Mouse (Mus musculus) cerebellum, adult (tissue): Measurements from ENCODE around the gene Bckdha.

Experiments used
- ATAC-seq: cut with Nextera tagmentation; 2 replicates; pipeline ENCODE4 v1.9.2; 2017; ENCODE audit warnings: mild to moderate bottlenecking, moderate library complexity, mixed read lengths; ENCODE audit not compliant: insufficient number of reproducible peaks, low FRiP score, low TSS enrichment

Bckdha gene

GRCm38 (mm10) chr7:25617376-25618160 lies 41.2 kb downstream of the Bckdha start:
- ATAC-seq: no peak

- ATAC-seq: no peak
Observed at GRCm38 (mm10) chr7:25615706-25616011, 43.1 kb downstream of the Bckdha start, which contains the start of gene Erich4. Gene Erich4 (minus strand): TSS chr7:25615892.

DNA sequence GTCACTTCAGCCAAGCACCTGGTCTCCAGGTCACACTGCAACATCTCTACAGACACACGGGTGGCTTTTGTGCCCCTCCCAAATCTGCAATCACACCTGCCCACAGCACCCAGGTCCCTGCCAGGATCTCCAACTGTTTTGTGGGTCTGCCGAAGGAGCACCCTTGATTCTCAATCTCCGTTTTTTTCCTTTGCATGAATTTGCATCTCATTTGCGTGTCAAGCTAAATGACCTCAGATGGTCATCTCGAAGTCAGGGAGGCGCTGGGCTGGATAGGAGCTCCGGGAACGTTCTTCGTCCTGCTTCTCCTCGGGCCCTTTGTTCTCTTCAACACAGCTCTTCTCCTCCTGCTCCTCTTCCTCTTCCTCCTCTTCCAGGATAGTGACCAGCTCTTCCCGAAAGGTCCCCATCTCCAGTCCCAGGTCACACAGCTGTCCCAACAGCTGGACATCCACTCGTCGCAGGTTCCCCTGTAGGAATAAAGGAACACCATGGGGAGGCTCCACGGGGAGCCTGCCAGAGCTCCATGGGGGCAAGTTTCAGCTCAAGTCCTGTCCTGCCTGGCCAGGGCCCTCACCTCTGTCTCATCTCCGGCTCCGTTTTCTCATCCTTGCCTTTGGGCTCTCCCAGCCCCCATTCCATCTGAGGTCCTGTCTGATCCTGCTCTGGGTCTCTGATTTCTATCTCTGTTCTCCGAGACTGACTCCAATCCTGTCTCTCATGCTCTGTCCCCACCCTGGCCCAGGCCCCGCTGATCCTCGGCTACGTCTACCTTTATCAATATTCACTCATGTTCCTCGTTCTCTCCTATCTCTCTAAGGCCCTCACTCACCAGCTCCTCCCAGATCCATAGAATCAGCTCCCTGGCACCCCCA lies 43.7 kb downstream of the Bckdha start:
- ATAC-seq: no peak

GRCm38 (mm10) chr7:25614086-25614485 lies 44.7 kb downstream of the Bckdha start:
- ATAC-seq: no peak

DNA sequence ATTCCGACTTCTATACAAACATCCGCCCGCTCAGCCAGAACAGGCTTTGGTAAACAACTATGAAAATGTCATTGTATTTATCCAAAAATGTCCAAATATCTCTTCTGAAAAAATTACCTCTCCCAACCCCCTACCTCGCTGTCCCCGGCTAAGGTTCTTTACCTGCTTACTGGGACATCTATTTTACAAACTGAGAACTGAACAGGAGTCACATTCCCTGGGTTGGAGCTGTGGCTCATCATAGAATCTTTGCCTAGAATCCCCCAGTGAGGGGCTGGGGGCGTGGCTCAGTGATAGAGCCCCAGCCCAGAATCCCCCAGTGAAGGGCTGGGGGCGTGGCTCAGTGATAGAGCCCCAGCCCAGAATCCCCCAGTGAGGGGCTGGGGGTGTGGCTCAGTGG lies 47.3 kb downstream of the Bckdha start:
- ATAC-seq: no peak

DNA sequence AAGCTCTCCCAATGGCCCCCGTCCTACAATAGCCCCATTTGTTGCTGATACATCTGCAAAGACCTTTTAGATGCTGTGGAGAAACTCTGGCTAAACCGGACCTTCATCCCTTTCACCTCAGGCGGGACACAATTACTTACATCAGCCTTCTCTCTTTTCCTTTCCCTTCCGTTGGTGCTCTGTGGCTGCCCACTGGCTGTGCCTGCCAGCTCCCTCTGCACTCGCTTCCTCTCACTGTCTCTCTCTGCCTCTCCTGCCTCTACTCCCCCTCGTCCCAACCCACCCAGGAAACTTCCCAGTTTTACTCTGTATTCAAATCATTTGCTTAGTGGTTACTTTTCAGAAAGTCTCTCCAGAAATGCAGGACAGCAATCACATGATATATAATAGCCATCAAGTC lies 48.7 kb downstream of the Bckdha start:
- ATAC-seq: no peak

DNA sequence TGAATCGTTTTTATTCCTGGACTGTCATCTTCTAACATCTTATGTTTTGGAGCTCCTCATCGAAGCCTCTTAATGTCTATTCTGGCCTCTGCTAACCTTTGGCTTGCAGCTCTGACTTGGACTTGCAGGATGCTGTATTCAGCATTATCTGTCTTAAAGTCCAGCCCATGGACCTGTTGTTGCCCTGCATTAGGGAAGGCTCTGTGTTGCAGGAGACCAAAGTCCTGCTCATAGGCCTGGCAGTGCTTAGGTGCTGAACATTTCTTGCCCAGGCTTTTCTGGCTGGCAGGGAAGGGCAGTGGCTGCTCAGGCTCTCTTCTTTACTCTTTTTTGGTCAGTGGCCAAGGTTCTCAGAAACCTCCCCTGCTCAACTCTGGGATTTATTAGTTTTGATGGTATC lies 51.6 kb downstream of the Bckdha start:
- ATAC-seq: no peak

DNA sequence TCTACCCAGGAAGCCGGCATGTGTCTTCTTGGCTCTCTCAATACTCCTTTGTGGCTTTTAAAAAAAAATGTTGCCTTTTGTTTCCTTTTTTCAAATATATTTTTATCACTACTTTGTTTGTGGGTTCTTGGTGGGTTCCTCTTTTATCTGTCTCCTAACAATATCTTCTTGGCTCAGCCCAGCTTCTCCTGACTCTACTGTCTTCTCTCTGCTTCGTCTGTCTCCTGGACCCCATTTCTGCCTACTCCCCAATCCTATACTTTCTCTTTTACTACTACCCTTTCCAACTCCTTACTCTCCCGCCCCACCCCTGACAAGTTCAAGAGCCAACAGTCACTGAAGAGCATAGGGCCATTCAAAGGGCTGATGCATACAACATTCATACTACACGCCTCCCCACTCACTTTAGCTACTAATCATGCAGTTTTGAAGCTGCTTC lies 52.1 kb downstream of the Bckdha start:
- ATAC-seq: no peak

GRCm38 (mm10) chr7:25601346-25601745 lies 57.4 kb downstream of the Bckdha start:
- ATAC-seq: no peak

DNA sequence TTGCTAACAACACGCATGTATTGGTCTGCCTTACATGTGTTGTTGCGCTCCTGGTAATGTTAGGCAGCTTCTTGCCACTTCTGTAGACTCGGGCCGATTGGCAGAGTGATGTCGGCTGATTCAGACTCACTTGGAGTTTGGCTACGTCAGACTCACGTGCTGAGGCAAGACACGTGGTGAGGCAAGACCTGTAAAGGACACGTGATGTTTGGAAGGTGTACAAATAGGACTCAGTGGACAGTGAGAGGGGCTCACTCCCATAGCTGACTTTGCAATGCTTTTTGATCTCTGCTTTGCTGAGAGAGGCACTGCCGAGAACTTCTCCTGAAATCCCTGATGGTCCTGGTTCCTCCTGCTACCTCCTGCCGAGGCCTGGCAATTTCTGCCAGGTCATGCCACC lies 58.1 kb downstream of the Bckdha start:
- ATAC-seq: no peak

- ATAC-seq: no peak; the same call in 1 of the 2 replicates
Observed at GRCm38 (mm10) chr7:25599663-25600062, 59.1 kb downstream of the Bckdha start.

DNA sequence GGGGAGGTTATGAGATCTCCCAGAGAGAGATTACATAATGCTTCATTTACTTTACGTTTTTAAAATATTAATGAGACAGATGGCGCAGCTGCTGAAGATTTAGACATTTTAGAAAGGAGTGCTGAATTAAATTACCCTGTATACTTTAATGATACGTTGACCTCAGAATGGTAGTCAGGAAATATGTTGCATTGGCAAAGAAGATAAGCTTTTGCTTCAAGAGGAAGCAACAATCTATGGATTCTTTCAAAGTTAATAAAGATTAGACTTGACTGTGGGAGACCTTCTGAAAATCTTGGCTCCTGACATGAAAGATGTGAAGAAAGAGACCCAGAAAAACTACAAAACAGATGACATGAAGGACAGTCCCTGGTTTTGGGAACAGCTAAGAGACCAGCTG lies 64.9 kb downstream of the Bckdha start:
- no peak for ATAC-seq

- no peak for ATAC-seq
Observed at GRCm38 (mm10) chr7:25591226-25591625, 67.6 kb downstream of the Bckdha start.

GRCm38 (mm10) chr7:25585351-25586204 lies 73.2 kb downstream of the Bckdha start:
- no peak for ATAC-seq

DNA sequence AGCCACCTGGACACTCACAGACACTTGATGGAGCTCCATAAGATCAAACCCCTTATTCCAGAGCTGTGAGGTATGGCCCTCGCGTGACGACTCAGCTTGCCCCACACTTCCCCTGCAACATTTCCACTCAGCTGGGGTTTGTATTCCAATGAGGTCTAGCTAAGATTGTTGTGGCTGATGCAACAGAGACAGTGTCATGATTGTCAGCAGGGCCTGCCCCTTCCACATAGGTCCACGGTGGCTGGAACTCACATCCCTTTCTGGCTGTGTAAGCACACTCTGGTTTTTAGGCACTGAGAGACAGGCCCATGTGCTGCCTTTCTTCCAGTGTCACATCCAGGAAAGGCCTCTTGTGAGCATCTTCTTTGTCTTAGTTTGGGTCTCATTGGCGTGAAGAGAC lies 74.1 kb downstream of the Bckdha start:
- no peak for ATAC-seq

DNA sequence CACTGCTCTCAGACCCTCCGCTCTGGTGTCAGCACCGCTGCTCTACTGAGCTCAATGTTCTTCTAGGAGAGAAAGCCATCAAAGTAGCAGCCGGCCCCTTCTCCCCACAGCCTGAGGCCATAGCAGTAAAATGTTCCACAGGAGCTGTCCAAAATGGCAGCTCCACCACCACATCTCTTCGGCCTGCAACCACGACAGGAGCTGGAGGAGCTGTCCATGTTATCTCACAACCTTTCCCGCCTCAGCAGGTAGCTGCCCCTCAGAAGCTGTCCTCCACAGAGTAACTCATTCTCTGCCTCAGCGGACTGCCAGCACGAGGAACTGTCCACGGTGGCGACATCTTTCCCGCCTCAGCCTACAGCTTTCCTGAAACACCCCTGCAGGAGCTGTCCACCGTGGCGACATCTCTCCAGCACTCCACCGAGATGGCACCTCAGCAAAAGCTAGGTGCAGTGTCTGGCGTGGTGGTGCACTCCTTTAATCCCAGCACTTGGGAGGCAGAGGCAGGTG lies 76.4 kb downstream of the Bckdha start:
- ATAC-seq: no peak
